Comparison of ENCODE assay signal across 8 mouse cellular contexts in genomic region chr17:49951856-49952607, GRCm38 (mm10).
A peak's percentile ranks its signal among the peaks of the same experiment; 100 is the strongest.
DNase-seq lines count a peak whose midpoint lies in the region; ATAC-seq and TF ChIP-seq lines count a peak whose summit lies in the region.

No protein-coding gene starts in this region.

- H3K4me3 ChIP-seq in left cerebral cortex, adult 2 months, result peak overlapping the region; percentile 37
- H3K4me3 ChIP-seq in embryonic facial prominence, embryonic 11.5 days (ENCODE audit: low read depth, low read length), result no peak overlapping the region
- peak overlapping the region; percentile 19 for H3K4me3 ChIP-seq in heart, embryonic 13.5 days
- peak overlapping the region; percentile 29 for H3K4me3 ChIP-seq in kidney, embryonic 15.5 days (replicated peaks)
- no peak overlapping the region for H3K4me3 ChIP-seq in stomach, embryonic 14.5 days (ENCODE audit: low read depth, low read length)

- no peaks in the 10 kb centered on the region for H3K36me3 ChIP-seq in embryonic facial prominence, embryonic 11.5 days (replicated peaks; ENCODE audit: control insufficient read depth, insufficient read depth, low read depth, low read length)
- no peaks in the 10 kb centered on the region for H3K36me3 ChIP-seq in heart, embryonic 13.5 days
- no peaks in the 10 kb centered on the region for H3K36me3 ChIP-seq in kidney, embryonic 15.5 days
- H3K36me3 ChIP-seq in stomach, embryonic 14.5 days (ENCODE audit: control insufficient read depth, insufficient read depth, low read length), result no peaks in the 10 kb centered on the region

- H3K4me1 ChIP-seq in embryonic facial prominence, embryonic 11.5 days (ENCODE audit: control insufficient read depth, insufficient read depth, low read length), result no peaks in the 10 kb centered on the region
- H3K4me1 ChIP-seq in heart, embryonic 13.5 days, result peaks cover 11% of the 10 kb centered on the region
- peaks cover 13% of the 10 kb centered on the region for H3K4me1 ChIP-seq in kidney, embryonic 15.5 days
- 0 out of 2 replicates have a peak, but pooled peaks cover 4% of the 10 kb centered on the region for H3K4me1 ChIP-seq in stomach, embryonic 14.5 days (ENCODE audit: control insufficient read depth, insufficient read depth, low read length)

- H3K4me2 ChIP-seq in embryonic facial prominence, embryonic 11.5 days (ENCODE audit: low read depth, low read length), result no peak overlapping the region
- peak overlapping the region; percentile 60 for H3K4me2 ChIP-seq in heart, embryonic 13.5 days
- H3K4me2 ChIP-seq in kidney, embryonic 15.5 days, result peak overlapping the region; percentile 48
- peak overlapping the region; percentile 28 for H3K4me2 ChIP-seq in stomach, embryonic 14.5 days (replicated peaks; ENCODE audit: low read depth, low read length)

- WGBS in embryonic facial prominence, embryonic 11.5 days, result 49% methylated on average over 22 of the region's 22 CpGs
- WGBS in heart, embryonic 13.5 days, result 46% methylated on average over 22 of the region's 22 CpGs
- 49% methylated on average over 22 of the region's 22 CpGs for WGBS in kidney, embryonic 15.5 days
- WGBS in stomach, embryonic 14.5 days, result 48% methylated on average over 22 of the region's 22 CpGs

- no peak overlapping the region for H3K27ac ChIP-seq in left cerebral cortex, adult 2 months
- no peak overlapping the region for H3K27ac ChIP-seq in embryonic facial prominence, embryonic 11.5 days (replicated peaks; ENCODE audit: low read depth, low read length)
- H3K27ac ChIP-seq in heart, embryonic 13.5 days (replicated peaks), result peak overlapping the region; percentile 44
- H3K27ac ChIP-seq in kidney, embryonic 15.5 days, result peak overlapping the region; percentile 45
- peak overlapping the region; percentile 67; the same call in 1 of the 2 replicates for H3K27ac ChIP-seq in stomach, embryonic 14.5 days (ENCODE audit: low read length)

- TF ChIP-seq CTCF in left cerebral cortex, adult 2 months (IDR thresholded peaks at IDR 0.05), result no peak

- no peak for DNase-seq in left cerebral cortex, adult 2 months (ENCODE audit: extremely low spot score in 1 of 2, low spot score in 2 of 2)
- DNase-seq in left cerebral cortex, adult 18-20 months (ENCODE audit: low spot score in 2 of 2), result no peak
- DNase-seq in embryonic facial prominence, embryonic 11.5 days (ENCODE audit: low spot score), result peak; percentile 16
- peak; percentile 32 to 41 for DNase-seq in lung, postnatal 4 days
- DNase-seq in adipocyte (ENCODE audit: low spot score), result no peak

- intact Hi-C loops in left cerebral cortex, adult 2 months (cut with DNase I), result loop anchor here (1.0 to 5.0 kb wide), 3 partner anchors 240 to 845 kb away; partner anchors contain the start of gene Rftn1

- H3K9me3 ChIP-seq in embryonic facial prominence, embryonic 11.5 days (replicated peaks; ENCODE audit: control insufficient read depth, low read length), result no peaks in the 10 kb centered on the region
- H3K9me3 ChIP-seq in heart, embryonic 13.5 days, result no peaks in the 10 kb centered on the region
- H3K9me3 ChIP-seq in kidney, embryonic 15.5 days (replicated peaks), result no peaks in the 10 kb centered on the region
- no peaks in the 10 kb centered on the region for H3K9me3 ChIP-seq in stomach, embryonic 14.5 days (ENCODE audit: control insufficient read depth, low read depth, low read length)

- no peaks in the 10 kb centered on the region for H3K27me3 ChIP-seq in embryonic facial prominence, embryonic 11.5 days (ENCODE audit: control insufficient read depth, insufficient read depth, low read length)
- no peaks in the 10 kb centered on the region for H3K27me3 ChIP-seq in heart, embryonic 13.5 days (replicated peaks)
- H3K27me3 ChIP-seq in kidney, embryonic 15.5 days, result no peaks in the 10 kb centered on the region
- no peaks in the 10 kb centered on the region for H3K27me3 ChIP-seq in stomach, embryonic 14.5 days (ENCODE audit: control insufficient read depth, insufficient read depth, low read length)

- no peak overlapping the region for H3K9ac ChIP-seq in embryonic facial prominence, embryonic 11.5 days (replicated peaks; ENCODE audit: low read length)
- no peak overlapping the region for H3K9ac ChIP-seq in heart, embryonic 13.5 days
- H3K9ac ChIP-seq in kidney, embryonic 15.5 days, result 0 out of 2 replicates have a peak overlapping the region, but pooled peaks have one; percentile 2
- no peak overlapping the region for H3K9ac ChIP-seq in stomach, embryonic 14.5 days (replicated peaks; ENCODE audit: low read depth, low read length)

- no peak for ATAC-seq in embryonic facial prominence, embryonic 11.5 days (replicated peaks; ENCODE audit: insufficient number of reproducible peaks, low FRiP score, low TSS enrichment, low read depth)
- ATAC-seq in heart, embryonic 13.5 days (ENCODE audit: extremely low read depth, insufficient number of reproducible peaks, low FRiP score, low TSS enrichment), result no peak
- ATAC-seq in kidney, embryonic 15.5 days (replicated peaks; ENCODE audit: low FRiP score), result peak; percentile 66; the same call in 1 of the 2 replicates
- no peak for ATAC-seq in stomach, embryonic 14.5 days (ENCODE audit: insufficient number of reproducible peaks, insufficient read depth, low FRiP score, low read depth)

Comparison
In these comparisons a context has a peak if more than half of its experiments do, and no peak if none do; other contexts are left out.
1. DNase-seq: peak in embryonic facial prominence, embryonic 11.5 days (single experiment) and lung, postnatal 4 days (2 of 2); none in left cerebral cortex, adult 2 months (0 of 2), left cerebral cortex, adult 18-20 months (0 of 2) and adipocyte (single experiment).
2. H3K27ac ChIP-seq: peak in heart, embryonic 13.5 days (single experiment), kidney, embryonic 15.5 days (single experiment) and stomach, embryonic 14.5 days (single experiment); none in left cerebral cortex, adult 2 months (single experiment) and embryonic facial prominence, embryonic 11.5 days (single experiment).
3. H3K4me3 ChIP-seq: peak in left cerebral cortex, adult 2 months (single experiment), heart, embryonic 13.5 days (single experiment) and kidney, embryonic 15.5 days (single experiment); none in embryonic facial prominence, embryonic 11.5 days (single experiment) and stomach, embryonic 14.5 days (single experiment).